Mouse (Mus musculus): ENCODE data around the gene Thra.

The Thra gene

GRCm38 (mm10) chr11:98795714-98796514 lies 55.5 kb downstream of the Thra start:
- peak; percentile 43 for DNase-seq (ENCODE audit: low read depth, low spot score)

- no peak for DNase-seq (ENCODE audit: low read depth, low spot score)
Observed at GRCm38 (mm10) chr11:98796515-98797216, 56.2 kb downstream of the Thra start.

DNA sequence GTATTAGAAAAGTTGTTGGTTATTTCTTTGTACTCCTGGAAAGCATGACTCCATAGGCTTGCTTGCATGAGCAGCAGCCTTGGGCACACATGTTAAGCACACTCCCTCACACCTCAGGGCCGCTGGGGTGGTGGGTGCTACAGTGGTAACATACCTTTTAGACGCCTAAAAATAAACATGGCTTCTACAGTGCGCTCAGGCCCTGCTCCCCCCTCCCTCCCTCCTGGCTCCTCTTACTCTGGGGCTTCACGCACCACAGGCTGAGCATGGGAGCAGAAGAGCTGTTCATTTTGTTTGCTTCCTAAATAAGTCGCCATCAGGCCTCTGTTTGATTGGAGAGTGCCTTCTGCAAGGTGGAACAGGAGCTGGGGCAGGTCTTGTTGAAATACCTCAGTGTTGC lies 56.9 kb downstream of the Thra start:
- DNase-seq (ENCODE audit: low read depth, low spot score): no peak

DNA sequence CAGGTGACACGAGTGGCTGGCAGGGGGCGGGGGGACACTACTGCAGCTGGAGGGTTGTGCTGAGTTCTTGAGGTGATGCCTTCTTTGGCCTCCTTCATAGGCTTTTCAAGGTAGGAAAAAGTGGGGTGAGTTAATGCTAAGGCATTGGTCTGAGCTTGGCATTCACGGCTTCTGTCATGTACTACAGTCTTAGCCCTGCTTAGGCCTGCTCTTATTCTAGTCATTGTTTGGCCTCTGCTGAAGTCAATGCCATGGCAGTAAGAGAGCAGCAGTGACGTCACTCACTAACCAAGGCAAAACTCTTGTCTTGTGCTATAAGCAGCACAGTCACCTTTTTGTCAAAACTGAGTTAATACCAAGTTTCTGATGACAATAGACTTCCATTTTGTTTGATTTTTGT lies 57.5 kb downstream of the Thra start:
- DNase-seq (ENCODE audit: low read depth, low spot score): no peak

DNA sequence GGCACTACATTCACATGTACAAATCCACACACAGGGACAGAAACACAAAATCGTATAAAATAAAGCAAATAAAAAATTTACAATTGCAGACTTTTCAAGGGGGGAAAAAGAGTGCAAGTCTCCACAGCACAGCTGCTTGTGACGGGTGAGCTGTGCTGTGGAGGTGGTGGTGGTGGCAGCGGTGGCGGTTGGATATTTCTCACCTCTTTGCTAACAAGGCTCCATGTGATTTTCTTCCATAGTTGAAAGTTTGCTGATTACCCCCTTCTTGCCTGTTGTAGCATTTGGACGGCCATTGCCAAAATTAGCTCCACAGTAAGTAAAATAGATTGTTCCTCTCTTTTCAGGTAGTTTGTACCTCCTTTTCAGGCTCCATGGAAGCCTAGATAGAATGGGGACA lies 64.2 kb downstream of the Thra start, which contains the start of gene Casc3:
Casc3 (plus strand) TSS at position 301 of the 400 bp plus-strand sequence.
- DNase-seq (ENCODE audit: low read depth, low spot score): no peak

- DNase-seq (ENCODE audit: low read depth, low spot score): no peak
Observed at GRCm38 (mm10) chr11:98808417-98808816, 68.0 kb downstream of the Thra start.

DNA sequence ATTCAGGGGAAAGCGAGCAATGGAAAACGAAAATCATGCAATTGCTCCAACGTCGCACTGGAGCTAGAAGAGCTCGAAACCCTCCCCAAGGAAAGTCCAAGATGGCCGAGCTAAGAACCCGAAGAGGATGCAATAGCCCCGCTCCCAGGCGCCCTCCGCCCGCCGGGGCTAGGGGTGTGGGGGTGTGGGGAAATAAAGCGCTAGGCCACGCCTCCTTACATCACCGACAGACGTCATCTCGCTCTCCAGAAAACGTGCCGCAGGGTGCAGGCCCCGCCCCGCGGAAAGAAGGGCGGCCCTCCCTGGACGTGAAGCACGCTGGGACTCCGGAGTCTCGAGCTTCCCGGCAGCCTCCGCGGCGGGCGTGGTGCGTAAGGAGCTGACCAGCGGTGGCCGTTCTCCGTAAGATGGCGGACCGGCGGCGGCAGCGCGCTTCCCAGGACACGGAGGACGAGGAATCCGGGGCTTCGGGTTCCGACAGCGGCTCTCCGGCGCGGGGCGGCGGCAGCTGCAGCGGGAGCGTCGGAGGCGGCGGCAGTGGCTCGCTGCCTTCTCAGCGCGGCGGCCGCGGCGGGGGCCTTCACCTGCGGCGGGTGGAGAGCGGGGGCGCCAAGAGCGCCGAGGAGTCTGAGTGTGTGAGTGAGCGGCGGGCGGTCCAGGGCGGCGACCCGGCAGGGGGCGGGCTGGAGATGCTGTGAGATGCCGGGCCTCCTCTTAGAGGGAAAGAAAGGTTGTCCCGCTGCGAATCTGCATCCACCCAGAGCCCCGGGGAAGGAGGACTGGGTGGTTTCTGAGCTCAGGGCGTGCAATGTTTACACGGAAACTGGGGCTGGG lies 69.2 kb downstream of the Thra start:
- peak; percentile 95 for DNase-seq (ENCODE audit: low read depth, low spot score)

DNA sequence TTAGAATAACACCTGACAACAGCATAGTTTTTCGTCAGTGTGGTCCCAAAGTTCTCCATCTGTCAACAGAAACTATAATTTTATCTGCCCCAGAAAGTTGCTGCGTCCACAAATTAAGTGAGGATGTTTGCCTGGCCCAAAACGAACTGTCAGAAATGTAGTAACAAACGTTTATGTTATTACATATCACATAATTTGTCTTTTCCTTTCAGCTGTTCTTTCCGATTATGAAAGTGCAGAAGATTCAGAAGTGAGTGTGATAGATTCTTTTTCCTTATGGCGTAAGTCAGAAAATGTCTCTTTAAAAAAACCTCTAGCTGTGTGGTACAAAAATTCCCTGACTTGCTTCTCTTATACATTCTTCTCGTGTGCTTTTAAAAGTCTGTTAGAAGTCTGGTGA lies 70.2 kb downstream of the Thra start:
- DNase-seq (ENCODE audit: low read depth, low spot score): no peak

GRCm38 (mm10) chr11:98816706-98817239 lies 76.3 kb downstream of the Thra start:
- DNase-seq (ENCODE audit: low read depth, low spot score): no peak
